Mouse (Mus musculus) T-helper 17 cell (primary cell): ENCODE data around the gene Gm7168.
"Not testable (repeated sequence)": the region's sequence is repeated elsewhere in the genome, so short reads cannot be mapped to it uniquely, and the experiment has no call there.

Experiments
- in situ Hi-C, 2 experiments: fragments of 300-600 bp; cut with MboI, MseI; formaldehyde crosslinking; loops; 1 replicate in 1 of 2; 2 replicates in 1 of 2; pipeline ENCODE4 v1.15.1; 2025; ENCODE audit warnings: high pct_unique_total_duplicates in 2 of 2

Gene Gm7168

DNA sequence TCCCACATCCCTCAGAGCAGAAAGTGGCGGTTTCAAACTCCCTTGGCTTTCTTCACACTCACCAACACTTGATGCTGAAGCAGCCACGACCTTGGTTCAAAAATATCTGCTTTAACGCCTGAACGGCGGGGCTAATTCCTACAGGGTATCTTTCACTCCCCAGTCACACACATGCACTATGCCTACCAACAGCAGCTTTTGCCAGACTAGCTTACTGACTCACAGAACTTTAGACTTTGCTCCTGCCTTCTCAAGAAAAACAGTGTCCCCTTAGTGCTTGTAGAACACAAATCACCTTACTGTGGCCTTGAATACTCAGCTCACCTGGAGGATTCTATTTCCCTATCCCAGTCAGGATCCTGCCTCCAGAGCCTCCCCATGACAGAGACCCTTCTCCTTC, 22.6 kb downstream of the Gm7168 start:
- in situ Hi-C loops: loop anchor here (5.0 kb wide), 1 partner anchor 62 kb away; no protein-coding TSS in a partner anchor

DNA sequence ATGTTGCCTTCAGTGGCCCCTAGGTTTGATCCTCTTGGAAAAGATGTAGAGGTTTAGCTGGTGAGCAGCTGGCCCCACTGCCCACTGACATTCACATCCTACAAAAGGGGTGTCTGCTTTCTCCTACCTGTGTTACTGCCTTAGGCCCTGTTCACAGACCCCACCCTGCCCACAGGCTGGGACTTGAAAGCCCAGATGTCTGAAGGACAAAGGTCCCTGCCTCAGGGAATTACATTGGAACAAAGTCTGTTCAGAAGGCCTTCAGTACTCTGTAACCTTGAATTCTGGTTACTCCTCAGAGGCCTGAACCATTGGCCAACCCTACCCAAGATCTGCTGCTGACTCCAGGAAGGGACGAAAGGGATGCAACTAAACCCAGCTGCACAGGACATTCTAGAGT, 39.5 kb downstream of the Gm7168 start:
- in situ Hi-C loops: no loop called here

DNA sequence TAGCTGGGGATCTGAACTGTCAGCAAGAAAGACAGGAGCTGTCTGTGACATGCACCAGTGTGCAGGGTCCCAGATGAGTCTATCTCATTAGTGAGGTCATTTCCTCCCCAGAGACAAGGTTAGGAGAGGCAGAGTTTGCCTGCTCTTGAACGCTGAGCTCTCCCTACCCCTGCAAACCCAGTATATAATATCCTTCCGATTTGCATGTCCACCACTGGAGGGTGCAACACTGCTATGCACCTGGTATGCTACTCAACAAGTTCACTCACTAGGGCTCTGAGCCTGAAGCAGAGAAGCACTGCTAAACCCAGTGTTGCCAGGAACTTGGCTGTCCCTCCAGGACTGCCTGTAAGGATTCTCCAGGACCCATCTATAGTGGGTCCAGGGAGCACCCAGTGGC, 45.3 kb downstream of the Gm7168 start:
- in situ Hi-C loops: not testable (repeated sequence)
